Mouse (Mus musculus): ENCODE results near the gene Myh3.
A peak's percentile ranks its signal among the peaks of the same experiment; 100 is the strongest.
"Not testable (repeated sequence)": the region's sequence is repeated elsewhere in the genome, so short reads cannot be mapped to it uniquely, and the experiment has no call there.

Gene Myh3

GRCm38 (mm10) chr11:67077435-67077834 is 665 bp upstream of the Myh3 start:
- no peak for DNase-seq (ENCODE audit: low spot score)

DNA sequence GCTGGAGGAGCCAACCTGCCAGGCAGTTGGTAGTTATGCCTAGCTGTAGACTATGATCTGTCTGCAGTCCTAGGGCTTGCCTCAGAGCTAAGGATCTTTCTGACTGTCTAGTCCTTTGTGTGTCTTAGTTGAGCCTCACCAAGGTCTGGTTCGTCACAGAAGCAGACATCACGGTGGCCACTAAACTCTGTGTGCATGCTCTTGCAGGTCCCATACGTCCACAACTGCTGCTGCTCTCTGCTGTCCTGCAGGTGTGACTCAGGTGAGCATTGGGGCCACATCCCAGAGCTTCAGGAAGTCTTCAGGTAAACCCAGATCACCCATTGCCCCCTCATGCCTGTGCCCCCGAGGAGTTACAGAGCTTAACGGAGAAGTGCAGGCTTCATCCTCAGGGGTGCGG is 788 bp downstream of the Myh3 start:
- no peak for DNase-seq (ENCODE audit: low spot score)

DNA sequence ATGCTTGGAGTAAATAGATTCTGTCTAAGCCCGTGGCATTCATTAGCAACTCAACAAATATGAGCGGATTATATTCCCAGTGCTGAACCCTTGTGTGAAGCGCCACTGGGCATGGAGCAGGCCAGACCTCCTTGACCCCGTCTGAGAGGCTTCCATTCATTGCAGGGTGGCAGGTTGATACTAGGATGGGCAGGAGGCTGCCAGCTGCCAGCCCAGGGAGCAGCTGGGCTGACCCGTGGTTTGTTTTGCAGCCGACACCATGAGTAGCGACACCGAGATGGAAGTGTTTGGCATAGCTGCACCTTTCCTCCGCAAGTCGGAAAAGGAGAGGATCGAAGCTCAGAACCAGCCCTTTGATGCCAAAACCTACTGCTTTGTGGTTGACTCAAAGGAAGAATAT is 1.6 kb downstream of the Myh3 start:
- no peak for DNase-seq (ENCODE audit: low spot score)

DNA sequence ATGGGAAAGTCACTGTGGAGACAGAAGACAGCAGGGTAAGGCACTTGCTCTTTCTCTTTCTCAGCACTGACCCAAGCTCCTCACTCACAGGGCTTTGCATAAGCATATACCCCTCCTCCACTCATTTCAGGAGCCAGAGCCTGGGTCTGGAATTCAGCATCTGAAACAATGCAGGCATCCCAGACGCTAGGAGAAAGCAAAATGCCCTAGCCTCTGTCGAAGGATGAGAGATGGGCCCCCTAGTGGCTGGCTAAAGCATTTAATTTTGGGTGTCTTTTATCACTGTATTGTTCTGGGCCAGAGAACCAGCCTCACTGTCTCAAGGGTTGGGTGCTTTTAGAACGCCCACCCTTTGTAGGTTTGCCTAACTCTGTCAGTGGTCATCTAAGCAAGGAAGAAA is 2.1 kb downstream of the Myh3 start:
- peak; percentile 65 for DNase-seq (ENCODE audit: low spot score)

- DNase-seq (ENCODE audit: low spot score), result peak; percentile 8
Measured at GRCm38 (mm10) chr11:67081125-67081649, 3.1 kb downstream of the Myh3 start.

- DNase-seq (ENCODE audit: low spot score), result no peak
Measured at GRCm38 (mm10) chr11:67082188-67082587, 4.1 kb downstream of the Myh3 start.

DNA sequence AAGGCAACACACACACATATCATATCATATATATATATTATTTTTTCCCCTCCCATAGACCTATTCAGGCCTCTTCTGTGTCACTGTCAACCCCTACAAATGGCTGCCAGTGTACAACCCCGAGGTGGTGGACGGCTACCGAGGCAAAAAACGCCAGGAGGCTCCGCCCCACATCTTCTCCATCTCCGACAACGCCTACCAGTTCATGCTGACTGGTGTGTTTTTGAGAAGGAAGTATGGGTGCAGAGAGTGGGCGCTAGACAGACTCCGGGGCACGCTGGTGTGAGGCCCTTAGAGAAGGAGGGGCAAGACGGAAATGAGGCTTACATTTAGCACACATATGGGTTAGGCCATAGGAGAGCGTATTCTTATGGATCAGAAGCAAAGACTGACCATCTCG is 4.7 kb downstream of the Myh3 start:
- DNase-seq (ENCODE audit: low spot score), result no peak

- no peak for DNase-seq (ENCODE audit: low spot score)
Measured at GRCm38 (mm10) chr11:67083239-67083638, 5.1 kb downstream of the Myh3 start.

DNA sequence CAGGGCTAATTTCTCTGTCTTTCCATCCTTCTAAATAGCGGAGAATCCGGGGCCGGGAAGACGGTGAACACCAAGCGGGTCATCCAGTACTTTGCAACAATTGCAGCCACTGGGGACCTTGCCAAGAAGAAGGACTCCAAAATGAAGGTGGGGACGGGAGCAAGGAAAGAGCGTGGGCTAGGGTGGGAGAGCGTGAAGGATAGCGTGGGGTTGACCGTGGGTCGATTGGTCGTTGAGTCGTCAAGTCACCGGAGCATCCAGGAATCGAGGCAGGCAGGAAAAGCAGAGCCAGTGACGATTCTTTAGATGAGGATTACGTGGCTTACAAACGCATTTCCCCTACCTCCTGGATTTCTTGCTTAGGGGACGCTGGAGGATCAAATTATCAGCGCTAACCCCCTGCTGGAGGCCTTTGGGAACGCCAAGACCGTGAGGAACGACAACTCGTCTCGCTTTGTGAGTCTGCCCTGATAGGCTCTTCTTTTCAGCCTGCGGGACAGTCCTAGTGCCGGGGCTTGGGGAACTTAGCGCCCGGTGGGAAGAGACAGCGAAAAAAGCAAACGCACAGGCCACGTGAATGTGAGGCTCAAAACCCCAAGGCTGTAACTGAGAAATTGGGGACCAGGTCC is 5.7 kb downstream of the Myh3 start:
- no peak for DNase-seq (ENCODE audit: low spot score)

DNA sequence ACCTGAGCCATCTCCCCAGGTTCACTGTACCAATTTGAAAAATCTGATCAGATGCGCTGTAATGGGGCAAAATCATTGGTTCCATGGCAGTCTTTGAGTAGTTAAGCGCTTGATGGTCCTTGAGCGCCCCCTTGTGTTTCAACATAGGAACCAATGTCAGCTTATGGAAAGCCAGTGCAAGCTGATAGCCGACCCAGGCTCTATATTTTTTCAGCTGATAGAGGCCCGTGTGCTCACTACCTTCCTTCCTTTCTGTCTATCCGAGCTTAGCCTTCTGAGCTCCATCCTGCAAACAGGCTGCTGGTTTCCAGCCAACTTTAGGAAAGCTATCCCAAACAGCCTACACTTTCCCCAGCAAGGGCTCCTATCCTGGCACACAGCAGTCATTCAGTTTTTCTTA is 7.4 kb downstream of the Myh3 start:
- DNase-seq (ENCODE audit: low spot score), result peak; percentile 89

- no peak for DNase-seq (ENCODE audit: low spot score)
Measured at GRCm38 (mm10) chr11:67086467-67087164, 8.5 kb downstream of the Myh3 start.

DNA sequence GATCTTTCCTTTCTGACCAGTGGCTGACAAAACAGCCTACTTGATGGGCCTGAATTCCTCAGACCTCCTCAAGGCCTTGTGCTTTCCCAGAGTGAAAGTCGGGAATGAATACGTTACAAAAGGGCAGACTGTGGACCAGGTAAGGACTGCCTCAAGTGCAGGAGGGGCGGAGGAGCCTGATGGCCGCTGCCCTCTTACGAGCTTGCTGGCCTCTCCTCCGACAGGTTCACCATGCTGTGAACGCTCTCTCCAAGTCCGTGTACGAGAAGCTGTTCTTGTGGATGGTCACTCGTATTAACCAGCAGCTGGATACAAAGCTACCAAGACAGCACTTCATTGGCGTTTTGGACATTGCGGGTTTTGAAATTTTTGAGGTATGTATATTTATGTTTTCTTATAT is 9.1 kb downstream of the Myh3 start:
- DNase-seq (ENCODE audit: low spot score), result no peak

DNA sequence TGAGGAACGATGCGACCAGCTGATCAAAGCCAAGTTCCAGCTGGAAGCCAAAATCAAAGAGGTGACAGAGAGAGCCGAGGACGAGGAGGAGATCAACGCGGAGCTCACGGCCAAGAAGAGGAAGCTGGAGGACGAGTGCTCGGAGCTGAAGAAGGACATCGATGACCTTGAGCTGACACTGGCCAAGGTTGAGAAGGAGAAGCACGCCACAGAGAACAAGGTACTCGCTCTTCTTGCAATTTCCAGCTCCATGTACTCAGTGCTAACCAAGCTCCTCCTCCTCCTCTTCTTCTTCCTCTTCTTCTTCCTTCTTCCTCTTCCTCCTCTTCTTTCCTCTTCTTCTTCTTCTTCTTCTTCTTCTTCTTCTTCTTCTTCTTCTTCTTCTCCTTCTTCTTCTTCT is 14.3 kb downstream of the Myh3 start:
- not testable (repeated sequence) for DNase-seq (ENCODE audit: low spot score)

DNA sequence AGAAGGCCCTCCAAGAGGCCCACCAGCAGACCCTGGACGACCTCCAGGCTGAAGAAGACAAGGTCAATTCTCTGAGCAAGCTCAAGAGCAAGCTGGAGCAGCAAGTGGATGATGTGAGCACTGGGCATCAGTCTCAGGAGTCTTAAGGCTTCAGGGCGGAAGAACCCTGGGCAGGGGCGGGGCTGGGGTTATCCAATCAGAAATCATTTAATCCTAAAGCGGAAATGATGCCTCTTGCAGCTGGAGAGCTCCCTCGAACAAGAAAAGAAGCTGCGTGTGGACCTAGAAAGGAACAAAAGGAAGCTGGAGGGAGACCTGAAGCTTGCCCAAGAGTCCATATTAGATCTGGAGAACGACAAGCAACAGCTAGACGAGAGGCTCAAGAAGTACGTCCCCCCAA is 15.1 kb downstream of the Myh3 start:
- DNase-seq (ENCODE audit: low spot score), result no peak

DNA sequence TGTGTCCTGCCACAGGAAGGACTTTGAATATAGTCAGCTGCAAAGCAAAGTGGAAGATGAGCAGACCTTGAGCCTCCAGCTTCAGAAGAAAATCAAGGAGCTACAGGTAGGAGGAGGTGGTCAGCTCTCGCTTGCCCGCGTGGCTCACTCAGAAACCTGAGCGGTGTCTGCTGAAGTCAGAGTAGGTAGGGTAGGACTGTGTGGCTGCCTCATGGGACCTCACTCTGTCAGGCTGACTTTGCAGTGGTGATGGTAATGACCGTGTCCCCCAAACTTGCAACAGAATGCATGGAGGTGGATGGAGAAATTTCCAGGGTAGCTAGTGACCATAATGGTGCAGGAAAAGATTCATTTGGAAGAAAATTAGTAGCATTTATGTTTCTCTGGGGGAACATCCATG is 15.6 kb downstream of the Myh3 start:
- no peak for DNase-seq (ENCODE audit: low spot score)

DNA sequence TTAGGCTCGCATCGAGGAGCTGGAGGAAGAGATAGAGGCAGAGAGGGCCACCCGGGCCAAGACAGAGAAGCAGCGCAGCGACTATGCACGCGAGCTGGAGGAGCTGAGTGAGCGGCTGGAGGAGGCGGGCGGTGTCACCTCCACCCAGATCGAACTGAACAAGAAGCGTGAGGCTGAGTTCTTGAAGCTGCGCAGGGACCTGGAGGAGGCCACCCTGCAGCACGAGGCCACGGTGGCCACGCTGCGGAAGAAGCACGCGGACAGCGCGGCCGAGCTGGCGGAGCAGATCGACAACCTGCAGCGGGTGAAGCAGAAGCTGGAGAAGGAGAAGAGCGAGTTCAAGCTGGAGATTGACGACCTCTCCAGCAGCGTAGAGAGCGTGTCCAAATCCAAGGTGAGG is 16.4 kb downstream of the Myh3 start:
- no peak for DNase-seq (ENCODE audit: low spot score)

GRCm38 (mm10) chr11:67097709-67098108 is 19.6 kb downstream of the Myh3 start:
- no peak for DNase-seq (ENCODE audit: low spot score)

DNA sequence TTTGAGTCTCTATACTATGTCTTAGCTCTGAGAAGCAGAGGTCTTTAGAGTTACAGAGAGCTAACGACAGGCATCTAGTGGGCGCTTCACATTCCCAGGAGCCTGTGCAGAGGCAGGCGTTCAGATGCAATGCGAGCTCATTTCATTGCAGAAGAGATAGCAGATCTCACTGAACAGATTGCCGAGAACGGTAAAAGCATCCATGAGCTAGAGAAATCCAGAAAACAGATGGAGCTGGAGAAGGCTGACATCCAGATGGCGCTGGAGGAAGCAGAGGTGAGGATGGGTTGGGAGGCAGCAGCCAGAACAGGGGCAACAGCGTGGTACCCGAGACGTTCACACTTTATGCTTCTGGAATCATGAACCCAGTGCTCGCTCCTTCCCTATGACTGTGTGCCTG is 20.3 kb downstream of the Myh3 start:
- no peak for DNase-seq (ENCODE audit: low spot score)

DNA sequence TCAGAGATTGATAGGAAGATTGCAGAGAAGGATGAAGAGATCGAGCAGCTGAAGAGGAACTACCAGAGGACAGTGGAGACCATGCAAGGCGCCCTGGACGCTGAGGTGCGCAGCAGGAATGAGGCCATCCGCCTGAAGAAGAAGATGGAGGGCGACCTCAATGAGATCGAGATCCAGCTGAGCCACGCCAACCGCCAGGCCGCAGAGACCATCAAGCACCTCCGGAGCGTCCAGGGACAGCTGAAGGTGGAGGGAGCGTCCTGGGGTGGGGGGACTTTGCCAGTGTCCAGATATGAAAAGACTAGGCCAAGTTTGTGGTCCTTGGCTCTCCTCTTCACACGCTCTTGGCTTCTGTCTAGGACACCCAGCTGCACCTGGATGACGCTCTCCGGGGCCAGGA is 21.1 kb downstream of the Myh3 start:
- no peak for DNase-seq (ENCODE audit: low spot score)

DNA sequence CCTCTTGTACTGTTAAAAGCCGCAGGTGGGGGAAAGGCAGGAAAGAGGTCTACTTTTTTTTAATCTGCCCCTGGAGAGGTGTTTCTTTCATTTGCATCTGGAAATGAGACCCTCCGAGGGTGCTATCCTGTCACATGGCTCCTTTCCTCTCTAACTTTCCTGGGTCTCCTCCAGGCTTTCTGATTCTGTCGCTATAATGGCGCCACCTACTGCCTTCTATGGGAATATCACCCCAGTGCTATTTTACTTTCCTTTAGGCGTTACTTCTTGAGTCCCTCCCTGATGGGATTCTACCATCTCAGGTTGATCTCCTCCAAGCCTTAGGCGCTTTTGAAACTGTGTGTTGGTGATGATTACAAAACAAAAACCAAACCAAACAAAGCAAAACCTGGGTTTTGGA is 22.1 kb downstream of the Myh3 start:
- peak; percentile 21 for DNase-seq (ENCODE audit: low spot score)

DNA sequence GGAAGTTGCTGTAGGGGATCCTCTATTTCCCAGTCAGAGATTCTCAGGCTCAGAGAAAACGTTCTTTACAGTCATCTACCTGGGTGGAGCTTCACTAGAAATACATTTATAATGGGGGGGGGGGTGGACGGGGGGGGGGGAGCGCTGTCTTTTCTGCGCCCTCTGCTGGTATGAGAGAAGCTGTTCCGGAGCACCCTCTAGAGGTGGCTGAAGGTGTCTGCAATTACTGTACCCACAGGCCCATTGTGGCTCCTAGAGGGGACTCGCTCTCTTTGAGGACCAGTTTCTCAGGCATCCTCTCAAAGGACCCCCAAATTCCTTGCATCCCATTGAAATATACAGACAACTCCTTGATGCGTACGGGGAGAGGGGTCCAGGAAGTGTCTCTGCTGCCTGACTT is 23.6 kb downstream of the Myh3 start:
- DNase-seq (ENCODE audit: low spot score), result peak; percentile 31

DNA sequence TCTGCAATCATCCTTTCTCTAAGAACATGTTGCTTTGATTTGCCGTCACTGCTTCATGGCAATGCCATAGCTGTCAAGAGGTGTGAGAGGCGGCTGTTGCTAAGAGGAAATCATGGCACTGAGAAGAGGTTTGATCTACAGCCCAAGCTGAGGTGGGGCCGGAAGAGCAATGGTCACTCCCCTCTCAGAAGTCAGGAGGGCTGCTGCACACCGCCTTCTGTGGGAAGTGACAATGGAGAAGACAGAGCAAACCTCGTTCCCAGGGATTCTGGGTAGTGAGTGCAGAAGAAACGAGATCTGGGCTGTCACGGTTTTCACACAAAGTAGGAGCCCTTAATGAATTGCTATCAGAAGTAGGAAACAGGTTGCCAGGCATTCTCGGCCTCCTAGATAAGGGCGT is 25.2 kb downstream of the Myh3 start:
- DNase-seq (ENCODE audit: low spot score), result no peak

GRCm38 (mm10) chr11:67104242-67104641 is 26.1 kb downstream of the Myh3 start:
- no peak for DNase-seq (ENCODE audit: low spot score)

- DNase-seq (ENCODE audit: low spot score), result no peak
Measured at GRCm38 (mm10) chr11:67104714-67105113, 26.6 kb downstream of the Myh3 start.
